ENCODE assay signal across 9 mouse cellular contexts in genomic region chr1:39701274-39701602, GRCm38 (mm10). TPM values are rescaled to one million over a fixed set of nuclear protein-coding genes. Genes with fewer than 3 reads are reported as not detected.
DNase-seq lines count a peak whose midpoint lies in the region; ATAC-seq and TF ChIP-seq lines count a peak whose summit lies in the region.
"Had no signal": no experiment of that assay in that cellular context is flagged by ENCODE, and none has a peak within 500 bp of the region (broad histone marks: within the 10 kb centered on the region; RNA-seq: fewer than 3 reads in every experiment).

No protein-coding gene starts in this region.

- no peaks in the 10 kb centered on the region for H3K9me3 ChIP-seq in heart, embryonic 11.5 days (replicated peaks; ENCODE audit: control insufficient read depth, low read length)
- H3K9me3 ChIP-seq in hindbrain, embryonic 10.5 days = no peaks in the 10 kb centered on the region
- no peaks in the 10 kb centered on the region for H3K9me3 ChIP-seq in midbrain, postnatal 0 days (ENCODE audit: low read length)

- H3K4me2 ChIP-seq in heart, embryonic 11.5 days = no peak overlapping the region
- H3K4me2 ChIP-seq in midbrain, postnatal 0 days (ENCODE audit: low read depth, low read length, poor library complexity, severe bottlenecking) = no peak overlapping the region

- H3K9ac ChIP-seq in heart, embryonic 11.5 days (ENCODE audit: low read depth, low read length) = no peak overlapping the region; the same call in 1 of the 2 replicates
- no peak overlapping the region; the same call in 1 of the 2 replicates for H3K9ac ChIP-seq in midbrain, postnatal 0 days (replicated peaks; ENCODE audit: low read length, poor library complexity, severe bottlenecking)

- H3K36me3 ChIP-seq in heart, embryonic 11.5 days (ENCODE audit: control insufficient read depth, insufficient read depth, low read length) = no peaks in the 10 kb centered on the region
- H3K36me3 ChIP-seq in hindbrain, embryonic 10.5 days = no peaks in the 10 kb centered on the region
- no peaks in the 10 kb centered on the region for H3K36me3 ChIP-seq in midbrain, postnatal 0 days (ENCODE audit: insufficient read depth, low read length)

- H3K27me3 ChIP-seq in heart, embryonic 11.5 days (ENCODE audit: control insufficient read depth, insufficient read depth, low read length) = no peaks in the 10 kb centered on the region
- H3K27me3 ChIP-seq in hindbrain, embryonic 10.5 days (ENCODE audit: insufficient read depth, poor library complexity, severe bottlenecking) = no peaks in the 10 kb centered on the region
- no peaks in the 10 kb centered on the region for H3K27me3 ChIP-seq in midbrain, postnatal 0 days (ENCODE audit: insufficient read depth, low read length)

- no peak overlapping the region for H3K4me3 ChIP-seq in heart, embryonic 11.5 days (ENCODE audit: low read depth, low read length)
- H3K4me3 ChIP-seq in hindbrain, embryonic 10.5 days = peak overlapping the region; percentile 28
- H3K4me3 ChIP-seq in midbrain, postnatal 0 days (ENCODE audit: low read depth, low read length) = no peak overlapping the region

- peak; percentile 36; the same call in 1 of the 2 replicates for ATAC-seq in heart, embryonic 11.5 days (replicated peaks; ENCODE audit: insufficient number of reproducible peaks, low FRiP score, low TSS enrichment)
- ATAC-seq in midbrain, postnatal 0 days (ENCODE audit: low FRiP score) = peak; percentile 65

- H3K27ac ChIP-seq in heart, embryonic 11.5 days (ENCODE audit: low read depth, low read length) = no peak overlapping the region
- peak overlapping the region; percentile 86 for H3K27ac ChIP-seq in hindbrain, embryonic 10.5 days
- no peak overlapping the region for H3K27ac ChIP-seq in midbrain, postnatal 0 days (ENCODE audit: low read depth, low read length)

- peak; percentile 44; the same call in 1 of the 2 replicates for TF ChIP-seq CTCF in midbrain, postnatal 0 days (IDR thresholded peaks at IDR 0.05)

- H3K4me1 ChIP-seq in heart, embryonic 11.5 days (ENCODE audit: control insufficient read depth, insufficient read depth, low read length) = peaks cover 30% of the 10 kb centered on the region
- peaks cover 51% of the 10 kb centered on the region for H3K4me1 ChIP-seq in hindbrain, embryonic 10.5 days (replicated peaks)
- 0 out of 2 replicates have a peak, but pooled peaks cover 3% of the 10 kb centered on the region for H3K4me1 ChIP-seq in midbrain, postnatal 0 days (ENCODE audit: insufficient read depth, low read length)

- DNase-seq in heart, adult 8-10 months (ENCODE audit: low spot score) = no peak
- peak; percentile 57 for DNase-seq in brain, adult 2 months (ENCODE audit: low read depth, low spot score)
- DNase-seq in hindbrain, embryonic 10.5 days (ENCODE audit: low spot score) = peak; percentile 77
- peak; percentile 54 for DNase-seq in midbrain, postnatal 0 days (ENCODE audit: low spot score)
- no peak for DNase-seq in spleen, adult 12 weeks (ENCODE audit: low spot score)
- DNase-seq in spleen, postnatal 14 days (ENCODE audit: low spot score in 2 of 2) = no peak
- no peak for DNase-seq in cerebellum, adult 8-10 months

- WGBS in heart, embryonic 11.5 days (ENCODE audit: insufficient replicate concordance) = 9% methylated on average over 9 of the region's 9 CpGs
- WGBS in hindbrain, embryonic 10.5 days = 2% methylated on average over 9 of the region's 9 CpGs
- 3% methylated on average over 9 of the region's 9 CpGs for WGBS in midbrain, postnatal 0 days

RNA-seq across cellular contexts. Expression of gene Rfx8, which starts 19.6 kb away (rescaled TPM):
- polyA plus RNA-seq in heart, embryonic 11.5 days (2014; fragmentation: Nextera tagmentation; extraction: Ambion mirVana) = 0.74 and 1.5 TPM in 2 replicates
- total RNA-seq in heart, adult 8-10 months (2022) = under 1 TPM; 0.16 to 0.23 (median 0.19) TPM
- 0.12 and 0.22 TPM in 2 replicates for polyA plus RNA-seq in hindbrain, embryonic 10.5 days (2016; fragmentation: Nextera tagmentation; extraction: Ambion mirVana)
- 0.52 and 0.66 TPM in 2 replicates for total RNA-seq in midbrain, postnatal 0 days (2014; rRNA removed)
- polyA plus RNA-seq in midbrain, postnatal 0 days (2015; fragmentation: Nextera tagmentation; extraction: Ambion mirVana) = 0.28 and 0.39 TPM in 2 replicates
- total RNA-seq: neutrophil, adult 5-6 weeks had no signal

RNA-seq across cellular contexts. Expression of gene Creg2, which starts 50.0 kb away (rescaled TPM):
- polyA plus RNA-seq in heart, embryonic 11.5 days (2014; fragmentation: Nextera tagmentation; extraction: Ambion mirVana) = 0.03 and 0.06 TPM in 2 replicates
- total RNA-seq in heart, adult 8-10 months (2022) = under 1 TPM in 2 of 4 experiments, not detected in 2; 0.03 to 0.05 TPM
- polyA plus RNA-seq in hindbrain, embryonic 10.5 days (2016; fragmentation: Nextera tagmentation; extraction: Ambion mirVana) = 0.35 and 0.78 TPM in 2 replicates
- total RNA-seq in midbrain, postnatal 0 days (2014; rRNA removed) = 24.3 and 25.9 TPM in 2 replicates
- 13.6 and 14.6 TPM in 2 replicates for polyA plus RNA-seq in midbrain, postnatal 0 days (2015; fragmentation: Nextera tagmentation; extraction: Ambion mirVana)

Comparison
In these comparisons a context has a peak if more than half of its experiments do, and no peak if none do; other contexts are left out.
1. DNase-seq: peak in brain, adult 2 months (single experiment), hindbrain, embryonic 10.5 days (single experiment) and midbrain, postnatal 0 days (single experiment); none in heart, adult 8-10 months (single experiment), spleen, adult 12 weeks (single experiment), spleen, postnatal 14 days (0 of 2) and cerebellum, adult 8-10 months (single experiment).